Mouse (Mus musculus) cerebellum, adult 11-12 months (tissue): ENCODE measurements at regions not wholly inside any gene's neighbourhood (a gene's known extent, or its start where the extent isn't known, plus 50 kb on each side); places are given as distances from the start of the nearest gene placed in this dataset.
"Not testable (repeated sequence)": the region's sequence is repeated elsewhere in the genome, so short reads cannot be mapped to it uniquely, and the experiment has no call there.

Source experiments
- DNase-seq: peaks from one replicate; pipeline ENCODE4 v3.0.0; 2022

DNA sequence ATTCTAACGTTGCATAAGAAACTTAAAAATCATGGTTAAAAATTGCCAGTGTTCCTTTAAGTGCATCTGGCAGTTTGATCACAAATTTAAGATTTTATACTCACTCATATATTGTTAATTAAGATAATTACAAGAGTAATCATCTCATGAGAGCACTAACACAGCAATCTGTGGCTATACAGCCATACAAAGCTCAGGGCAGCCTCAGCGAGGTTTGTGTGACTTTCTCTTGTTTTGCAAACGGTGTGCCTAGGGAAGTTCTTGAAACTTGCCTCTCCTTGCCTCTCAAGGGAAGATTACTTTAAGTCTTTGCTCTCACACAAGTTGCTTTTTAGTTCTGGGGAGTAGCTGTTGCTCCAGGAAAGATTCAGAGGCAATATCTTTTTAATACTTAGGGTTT, 58.1 kb upstream of the Slc1a4 start:
- DNase-seq, result no peak

DNA sequence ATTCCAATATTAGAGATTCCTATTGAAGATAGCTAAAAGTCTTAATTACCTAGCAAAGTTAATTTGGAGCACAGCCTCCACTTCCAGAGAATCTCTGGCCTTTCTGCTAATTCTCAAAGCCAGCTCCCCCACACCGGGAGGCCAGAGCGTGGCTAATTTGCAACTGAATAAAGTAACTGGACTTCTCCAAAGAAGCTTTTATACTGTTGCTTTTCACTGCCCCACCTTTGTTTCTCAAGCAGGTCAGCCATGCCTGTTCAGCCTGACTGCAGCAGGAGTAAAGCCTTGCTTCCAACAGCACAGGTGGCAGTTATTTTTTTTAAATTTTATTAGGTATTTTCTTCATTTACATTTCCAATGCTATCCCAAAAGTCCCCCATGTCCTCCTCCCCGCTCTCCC, 60.8 kb upstream of the Slc1a4 start:
- not testable (repeated sequence) for DNase-seq

DNA sequence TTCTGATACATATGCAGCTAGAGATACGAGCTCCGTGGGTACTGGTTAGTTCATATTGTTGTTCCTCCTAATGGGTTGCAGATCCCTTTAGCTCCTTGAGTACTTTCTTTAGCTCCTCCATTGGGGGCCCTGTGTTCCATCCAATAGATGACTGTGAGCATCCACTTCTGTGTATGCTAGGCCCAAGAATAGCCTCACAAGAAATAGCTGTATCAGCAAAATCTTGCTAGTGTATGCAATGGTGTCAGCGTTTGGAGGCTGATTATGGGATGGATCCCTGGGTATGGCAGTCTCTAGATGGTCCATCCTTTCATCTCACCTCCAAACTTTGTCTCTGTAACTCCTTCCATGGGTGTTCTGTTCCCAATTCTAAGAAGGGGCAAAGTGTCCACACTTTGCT, 61.3 kb upstream of the Slc1a4 start:
- not testable (repeated sequence) for DNase-seq

DNA sequence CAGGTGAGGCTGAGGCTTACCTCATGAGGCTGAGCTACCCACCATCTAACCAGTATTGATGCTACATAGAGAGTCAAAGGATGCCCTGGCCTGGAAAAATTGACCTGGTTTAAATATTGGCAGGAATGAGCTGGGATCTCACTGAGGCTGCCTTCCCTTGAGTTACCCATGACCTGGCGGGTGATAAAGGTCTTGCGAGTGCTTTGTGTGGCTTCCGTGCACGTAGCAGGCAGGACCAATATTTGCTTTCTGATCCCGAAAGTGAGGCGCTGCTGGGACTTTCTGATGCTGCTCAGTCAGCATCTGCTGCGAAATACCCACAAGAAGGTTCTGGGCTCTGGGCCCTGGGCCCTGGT, 63.3 kb upstream of the Slc1a4 start:
- DNase-seq, result no peak

DNA sequence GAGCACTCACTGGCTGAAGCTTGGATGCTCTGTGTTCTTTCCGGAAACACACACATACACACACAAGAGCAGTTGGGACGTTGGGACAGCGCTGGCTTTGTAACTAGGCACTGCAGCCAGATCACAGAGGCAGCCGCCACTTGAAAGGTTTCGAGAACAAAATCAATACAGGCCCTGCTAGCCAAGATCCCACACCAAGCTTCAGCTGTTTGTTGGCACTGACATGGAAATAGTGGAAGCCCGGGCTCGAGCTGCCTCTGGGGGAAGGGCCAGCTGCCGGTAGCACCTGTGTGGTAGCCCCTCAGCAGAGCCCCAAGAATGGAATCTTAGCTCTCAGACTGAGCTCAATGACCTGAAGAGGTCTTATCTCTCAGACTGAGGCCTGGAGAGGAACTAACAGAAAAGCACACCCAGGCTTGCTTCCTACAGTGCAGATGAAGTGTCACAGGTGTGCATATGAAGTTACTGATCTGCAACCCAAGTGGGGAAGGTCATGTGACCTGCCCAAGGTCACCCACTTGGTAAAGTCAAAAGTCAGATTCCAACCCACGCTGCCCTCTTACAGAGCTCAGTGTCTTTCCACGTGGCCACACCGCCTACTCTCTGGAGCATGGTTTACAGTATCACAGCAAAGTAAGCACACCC, 63.8 kb upstream of the Slc1a4 start:
- peak; percentile 10 for DNase-seq

DNA sequence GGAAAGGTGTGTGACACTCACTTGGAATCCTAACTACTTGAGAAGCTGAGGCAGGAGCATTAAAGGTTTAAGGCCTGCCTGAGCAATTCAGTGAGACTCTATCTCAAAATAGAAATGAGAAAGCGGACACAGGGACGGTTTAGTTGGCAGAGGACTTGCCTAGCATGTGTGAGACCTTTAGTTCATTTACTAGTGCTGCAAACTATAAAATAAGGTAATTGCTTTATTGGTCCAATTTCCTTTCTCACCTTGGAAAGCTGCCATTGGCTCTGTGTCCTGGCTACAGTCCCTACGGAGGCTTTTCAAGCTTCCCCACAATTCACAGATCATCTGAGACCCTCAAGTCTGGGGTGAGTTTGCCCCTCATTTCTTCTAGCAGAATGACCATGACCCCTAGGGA, 64.4 kb upstream of the Slc1a4 start:
- DNase-seq, result no peak

DNA sequence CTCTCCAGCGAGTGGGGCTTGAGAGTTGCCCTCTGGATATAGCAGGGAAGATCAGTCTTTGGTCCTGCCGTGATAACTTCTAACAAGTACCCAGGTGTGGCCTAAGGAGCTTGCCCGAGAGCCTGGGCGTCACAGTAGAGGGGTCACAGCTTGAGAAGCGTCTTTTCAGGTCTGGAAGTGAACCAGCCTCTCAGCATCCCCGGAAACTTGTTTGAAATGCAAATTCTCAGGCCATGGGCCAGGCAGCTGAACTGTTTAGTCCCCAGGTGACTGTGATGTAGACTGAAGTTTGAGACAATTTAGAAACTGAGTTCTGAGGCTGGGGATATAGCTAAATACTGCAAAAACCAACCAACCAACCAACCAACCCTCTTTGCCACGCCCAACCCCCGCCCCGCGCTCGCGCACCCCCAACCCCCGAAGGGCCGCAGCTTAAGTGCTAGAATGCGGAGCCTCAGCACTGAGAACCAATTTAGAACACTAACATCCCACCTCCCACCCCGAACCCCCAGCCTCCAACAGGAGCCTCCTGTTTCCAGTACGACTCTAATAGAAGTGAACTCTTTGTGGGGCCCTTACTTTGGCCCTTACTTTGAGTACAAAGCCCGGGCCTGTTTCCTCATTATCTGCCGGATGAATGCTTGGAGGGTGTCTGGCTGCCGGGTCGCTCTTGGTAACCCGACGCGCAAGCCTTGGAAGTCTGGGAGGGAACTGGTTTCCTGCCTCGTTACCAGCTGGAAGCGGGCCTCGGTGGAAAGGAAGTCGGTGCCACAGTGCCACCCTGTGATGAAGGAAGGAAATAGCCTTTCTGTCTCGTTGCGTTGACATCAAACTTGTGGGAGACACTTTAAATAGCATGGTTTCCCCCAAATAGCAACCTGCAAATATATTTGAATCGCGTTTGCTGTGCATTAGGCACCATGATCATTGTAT, 68.1 kb upstream of the Slc1a4 start:
- DNase-seq, result peak; percentile 58

DNA sequence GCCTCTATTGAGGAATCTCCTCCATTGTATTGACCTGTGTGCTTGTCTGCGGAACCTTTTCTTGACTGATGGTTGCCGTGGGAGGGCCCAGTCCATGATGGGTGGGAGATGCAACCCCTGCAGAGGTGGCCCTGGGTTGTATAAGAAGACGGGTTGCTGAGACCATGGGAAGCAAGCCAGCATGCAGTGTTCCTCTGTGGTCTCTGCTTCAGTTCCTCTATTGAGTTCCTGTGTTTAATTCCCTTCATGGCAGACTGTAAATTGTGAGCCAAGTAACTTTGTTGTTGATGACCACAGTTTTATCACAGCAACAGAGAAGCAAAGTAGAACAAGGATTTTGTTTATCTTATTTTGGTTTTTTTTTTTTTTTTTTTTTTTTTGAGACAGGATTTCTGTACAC, 70.9 kb upstream of the Slc1a4 start:
- no peak for DNase-seq

DNA sequence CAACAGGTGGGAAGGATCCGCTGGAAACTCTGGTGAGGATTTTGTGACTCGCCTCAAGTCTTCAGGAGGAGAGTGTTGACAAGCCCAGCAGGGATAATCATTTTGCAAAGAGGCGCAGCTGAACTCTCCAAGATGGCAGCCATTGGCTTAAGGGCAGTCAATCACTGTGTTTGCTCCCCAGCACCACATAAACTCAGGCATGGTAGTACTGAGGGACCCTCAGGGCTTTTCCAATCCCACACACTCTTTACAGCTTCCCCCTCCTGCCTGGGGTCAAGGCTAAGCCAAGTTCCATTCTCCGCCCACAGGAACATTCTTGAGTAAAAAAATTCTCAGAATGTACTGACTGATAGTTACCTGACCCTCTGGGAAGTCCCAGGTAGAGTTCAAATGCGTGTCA, 72.0 kb upstream of the Slc1a4 start:
- DNase-seq, result no peak

DNA sequence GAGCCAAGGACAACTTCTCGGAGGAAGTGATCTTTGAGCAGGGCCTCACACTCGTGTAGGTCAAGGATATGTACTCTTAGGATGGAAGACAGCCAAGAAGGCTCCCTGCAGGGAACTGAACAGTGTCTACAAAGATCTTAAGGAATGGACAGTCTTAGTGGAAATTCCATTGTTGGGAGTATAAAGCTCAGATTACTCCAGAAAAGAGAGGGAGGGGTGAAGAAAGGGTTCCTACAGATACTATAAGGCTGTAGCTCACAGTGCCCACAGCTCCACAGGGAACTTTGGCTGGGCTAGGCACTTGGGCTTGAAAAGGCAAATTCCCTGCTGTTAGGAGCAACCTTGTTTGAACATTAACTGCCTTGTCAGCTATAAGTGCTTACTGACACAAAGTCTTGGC, 85.6 kb upstream of the Slc1a4 start:
- DNase-seq, result no peak

DNA sequence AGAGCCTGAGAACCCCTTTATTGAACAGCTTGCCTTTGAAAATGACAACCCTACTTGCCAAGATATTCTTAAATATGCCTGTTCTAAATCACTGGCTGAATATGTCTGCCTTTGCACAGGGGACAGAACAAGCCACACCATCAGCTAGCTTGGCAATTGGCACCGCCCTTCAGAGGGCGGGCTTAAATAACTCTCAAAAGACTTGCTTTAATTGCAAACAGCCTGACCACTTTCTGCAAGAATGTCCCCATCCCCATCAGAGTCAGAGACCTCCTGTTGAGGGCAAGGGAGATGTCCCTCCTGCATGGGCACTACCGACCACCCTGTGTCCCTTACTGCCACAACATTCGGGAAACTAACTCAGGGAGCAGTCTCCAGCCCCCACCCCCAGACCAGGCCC, 88.4 kb upstream of the Slc1a4 start:
- DNase-seq, result no peak

DNA sequence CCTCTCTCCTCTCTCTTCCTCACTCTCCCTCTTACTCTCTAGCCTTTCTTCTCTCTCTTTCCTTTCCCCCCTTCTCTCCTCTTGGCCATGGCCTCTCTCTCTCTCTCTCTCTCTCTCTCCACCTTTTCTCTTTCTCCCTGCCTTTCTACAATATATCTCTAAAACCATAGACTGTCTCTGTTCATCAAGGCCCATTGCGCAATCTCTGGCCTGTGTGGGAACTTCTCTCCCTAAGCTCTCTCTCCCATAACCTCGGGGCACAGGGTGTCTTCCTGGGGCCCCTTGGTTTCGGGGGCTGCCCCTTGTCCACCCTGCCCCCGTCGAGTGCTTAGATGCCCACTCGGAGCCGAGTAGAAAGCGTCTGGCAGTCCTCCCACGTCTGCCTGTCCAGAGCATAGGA, 103.5 kb upstream of the Slc1a4 start:
- DNase-seq, result no peak

DNA sequence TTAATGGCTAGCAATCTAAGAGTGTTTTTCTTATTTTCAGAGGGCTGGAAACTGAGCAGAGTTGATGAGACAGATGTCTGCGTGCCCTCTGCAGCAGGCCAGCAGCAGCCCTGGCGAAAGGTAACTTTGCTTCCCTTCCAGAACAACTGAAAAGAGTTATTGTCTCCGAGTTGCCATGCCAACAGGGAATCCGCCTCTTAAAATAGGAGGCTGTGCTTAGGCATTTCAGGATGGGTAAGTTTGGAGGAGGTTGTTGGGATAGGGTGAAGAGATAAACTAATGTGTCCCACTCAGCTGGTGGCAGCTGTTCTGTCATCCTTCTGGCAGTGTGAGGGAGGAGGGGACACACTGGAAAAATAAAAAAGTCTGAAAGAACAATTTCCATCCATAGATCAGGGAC, 100.6 kb upstream of the Sertad2 start:
- no peak for DNase-seq

DNA sequence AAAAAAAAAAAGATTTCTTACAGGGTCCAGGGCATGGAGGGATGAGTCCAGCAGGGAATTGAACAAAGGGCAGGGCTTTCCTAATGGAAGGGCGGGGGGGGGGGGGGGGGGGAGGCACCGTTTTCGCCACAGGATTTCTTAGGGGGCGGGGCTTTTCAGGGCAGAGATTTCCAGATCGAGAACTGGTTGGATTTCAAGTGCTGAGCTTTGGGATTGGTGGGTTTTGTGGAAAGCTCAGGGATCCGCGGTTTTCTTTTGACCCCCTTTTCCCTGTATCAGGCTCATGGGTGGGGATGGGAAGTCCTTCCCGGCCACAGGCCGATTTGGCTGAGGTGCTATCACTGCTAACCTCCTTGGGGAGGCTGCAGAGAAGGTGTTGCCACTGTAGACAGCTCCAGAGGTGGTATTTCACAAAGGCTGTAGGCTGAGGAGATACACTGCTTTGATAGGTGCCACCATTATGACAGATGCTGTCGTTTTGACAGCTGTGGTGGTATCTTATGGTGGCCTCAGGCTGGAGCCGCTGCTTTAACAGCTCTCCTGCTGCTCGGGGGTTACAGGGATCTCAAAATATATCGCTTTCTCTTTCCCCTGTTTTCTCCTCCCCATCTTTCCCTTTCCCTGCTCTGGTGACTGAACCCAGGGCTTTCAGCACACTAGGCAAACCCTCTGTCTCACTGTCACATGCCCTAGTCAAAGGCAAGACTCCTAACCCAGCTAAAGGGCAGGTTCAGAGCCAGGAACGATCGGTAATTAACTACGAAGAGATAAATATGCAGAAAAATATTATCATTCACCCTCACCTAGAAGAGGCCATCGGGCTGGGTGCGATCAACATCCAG, 97.8 kb upstream of the Sertad2 start:
- no peak for DNase-seq

DNA sequence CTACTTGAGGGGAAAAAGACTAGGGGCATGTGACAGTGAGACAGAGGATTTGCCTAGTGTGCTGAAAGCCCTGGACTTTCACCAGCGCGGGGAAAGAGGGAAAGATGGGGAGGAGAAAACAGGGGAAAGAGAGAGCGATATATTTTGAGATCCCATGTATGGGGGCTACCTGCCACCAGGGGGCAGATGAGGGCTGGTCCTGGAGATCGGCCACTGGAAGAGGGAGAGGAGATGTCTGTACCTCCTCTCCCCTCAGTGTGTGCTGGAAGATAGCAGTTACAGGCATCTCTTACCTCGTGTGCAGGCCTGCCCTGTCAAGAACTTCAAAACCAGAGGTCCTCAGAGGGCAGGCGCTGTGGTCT, 97.2 kb upstream of the Sertad2 start:
- DNase-seq, result peak; percentile 34

DNA sequence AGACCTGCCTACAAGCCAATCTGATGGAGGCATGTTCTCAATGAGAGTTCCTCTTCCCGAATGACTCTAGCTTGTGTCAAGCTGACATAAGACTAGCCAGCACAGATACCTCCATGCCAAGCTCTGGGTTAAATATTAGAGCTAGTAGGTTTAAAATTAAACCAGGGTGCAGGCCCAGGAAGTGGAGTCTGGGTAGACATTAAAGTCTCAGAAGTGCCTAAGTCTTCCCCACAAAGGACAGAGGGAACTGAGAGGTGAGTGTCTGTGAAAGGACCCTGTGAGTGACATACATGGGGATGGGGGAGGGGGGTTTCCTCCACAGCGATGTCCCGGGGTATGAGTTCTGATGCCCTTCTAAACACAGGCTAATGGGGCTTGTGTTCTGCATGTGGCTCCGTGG, 90.2 kb upstream of the Sertad2 start:
- DNase-seq, result no peak

DNA sequence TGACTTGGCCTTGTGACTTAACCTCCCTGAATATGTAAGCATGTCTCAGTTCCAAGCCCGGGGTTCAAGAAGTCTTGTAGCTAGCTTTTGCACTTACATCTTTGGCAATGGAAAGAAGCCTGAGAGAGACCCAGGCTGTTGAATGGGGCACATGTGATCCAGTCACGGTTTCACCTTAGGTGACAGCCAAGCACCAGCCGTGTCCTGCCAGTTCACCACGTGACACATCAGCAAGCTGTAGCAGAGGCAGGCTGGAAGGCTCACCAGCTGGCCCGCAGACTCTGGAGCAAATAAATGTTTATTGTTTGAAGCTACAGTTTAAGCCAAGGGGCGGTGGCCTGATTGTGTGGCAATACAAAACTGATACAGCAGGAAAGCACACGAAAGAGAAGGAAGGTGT, 89.3 kb upstream of the Sertad2 start:
- no peak for DNase-seq

DNA sequence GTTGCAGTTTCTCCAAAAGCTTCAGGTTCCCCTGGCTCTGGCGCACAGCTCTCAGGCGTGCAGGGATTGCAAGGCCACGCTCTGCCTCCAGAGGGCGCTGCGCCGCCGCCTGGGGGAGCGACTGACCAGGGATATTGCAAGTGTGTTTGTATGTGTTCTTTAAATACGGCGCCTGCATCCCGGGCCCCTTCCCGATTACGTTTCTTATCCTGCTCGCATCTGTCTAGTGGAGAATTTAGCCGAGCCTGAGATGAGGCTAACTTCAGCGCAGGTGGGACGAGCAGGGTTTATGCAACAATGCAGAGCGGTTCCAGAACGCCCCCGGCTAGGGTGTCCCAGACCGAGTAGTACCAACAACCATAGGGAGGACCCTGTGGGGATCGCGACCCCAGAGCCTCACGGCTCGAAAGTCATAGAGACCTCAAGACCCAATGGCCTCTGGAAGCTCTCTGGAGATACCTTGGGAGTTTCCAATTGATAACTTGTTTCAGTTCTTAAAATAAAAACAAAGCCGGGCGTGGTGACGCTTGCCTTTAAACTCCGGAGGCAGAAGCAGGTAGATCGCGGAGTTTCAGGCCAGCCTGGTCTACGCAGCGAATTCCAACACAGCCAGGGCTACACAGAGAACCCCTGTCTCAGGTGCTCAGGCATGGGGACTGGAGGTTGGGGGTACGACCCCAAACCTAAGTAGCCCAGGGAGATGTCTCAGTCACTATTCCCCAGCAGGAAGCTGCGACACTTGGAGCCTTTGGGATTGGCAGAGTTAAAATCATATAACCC, 87.8 kb upstream of the Sertad2 start:
- DNase-seq, result peak; percentile 76

DNA sequence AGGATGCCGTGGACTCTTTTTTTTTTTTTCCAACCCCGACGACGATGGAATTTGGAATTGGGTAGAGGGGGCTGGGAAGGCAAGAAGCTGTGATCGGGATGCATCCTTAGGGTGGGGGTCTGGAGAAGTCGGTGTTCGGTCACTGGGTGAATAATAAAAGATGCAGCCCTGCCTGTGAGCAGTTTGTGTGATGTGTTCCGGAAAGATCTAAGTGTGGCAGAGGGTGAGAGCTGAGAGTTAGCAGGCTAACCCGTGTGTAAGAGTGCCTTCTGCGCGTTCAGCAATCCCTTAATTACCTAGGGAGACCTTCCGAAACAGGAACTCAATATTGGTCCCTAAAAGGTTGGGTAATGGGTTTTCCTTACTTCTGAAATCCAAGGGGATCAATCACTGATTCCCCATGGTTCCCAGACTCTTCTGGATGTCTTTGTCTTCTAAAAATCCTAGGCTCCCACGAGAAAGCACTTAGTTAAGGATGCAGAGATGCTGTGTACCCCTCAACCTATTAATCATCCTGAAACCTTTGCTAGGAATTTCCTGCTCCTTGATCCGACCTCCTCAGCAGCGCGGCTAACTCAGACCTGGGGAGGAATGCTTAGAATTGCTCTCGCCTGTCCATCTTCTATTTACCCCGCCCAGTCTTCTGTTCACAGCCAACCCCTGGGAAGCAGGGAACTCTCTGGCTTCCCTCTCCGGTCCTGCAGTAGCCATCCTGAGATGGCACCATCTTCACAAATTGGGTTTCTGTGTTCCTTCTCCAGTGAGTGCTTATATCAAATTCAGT, 87.0 kb upstream of the Sertad2 start:
- peak; percentile 45 for DNase-seq

DNA sequence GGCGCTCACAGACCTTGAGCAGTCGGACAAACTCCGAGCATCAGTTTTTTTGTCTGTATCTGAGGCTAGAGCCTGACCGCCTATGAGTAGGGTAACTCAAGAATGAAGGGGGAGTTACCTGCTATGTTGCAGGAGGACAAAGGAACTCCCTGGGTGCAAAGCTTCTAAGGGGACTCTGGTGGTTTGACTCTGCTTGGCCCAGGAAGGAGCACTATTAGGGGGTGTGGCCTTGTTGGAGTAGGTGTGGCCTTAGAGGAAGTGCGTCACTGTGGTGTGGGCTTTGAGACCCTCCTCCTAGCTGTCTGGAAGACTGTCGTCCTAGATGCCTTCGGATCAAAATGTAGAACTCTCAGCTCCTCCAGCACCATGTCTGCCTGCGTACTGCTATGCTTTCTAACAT, 83.9 kb upstream of the Sertad2 start:
- DNase-seq, result no peak

DNA sequence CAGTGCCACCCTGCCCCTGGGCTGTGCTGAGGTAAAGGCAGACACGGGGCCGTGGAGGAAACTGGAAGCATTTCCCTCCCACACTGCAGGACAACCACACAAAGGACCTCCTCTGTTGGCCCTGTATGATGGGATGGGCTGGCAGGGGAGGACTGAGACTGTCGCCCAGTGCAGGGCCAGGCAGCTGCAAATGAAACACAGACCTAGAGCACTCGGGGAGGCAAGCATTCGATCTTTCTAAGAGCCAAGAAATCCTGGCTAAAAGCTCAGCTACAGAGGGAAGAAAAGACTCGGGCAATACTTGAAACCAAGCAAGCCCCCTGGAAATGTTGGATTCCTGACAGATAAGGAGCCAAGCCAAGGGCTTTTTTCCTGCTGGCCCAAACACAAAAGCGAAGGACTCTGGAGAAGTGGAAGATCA, 82.5 kb upstream of the Sertad2 start:
- DNase-seq, result peak; percentile 34

DNA sequence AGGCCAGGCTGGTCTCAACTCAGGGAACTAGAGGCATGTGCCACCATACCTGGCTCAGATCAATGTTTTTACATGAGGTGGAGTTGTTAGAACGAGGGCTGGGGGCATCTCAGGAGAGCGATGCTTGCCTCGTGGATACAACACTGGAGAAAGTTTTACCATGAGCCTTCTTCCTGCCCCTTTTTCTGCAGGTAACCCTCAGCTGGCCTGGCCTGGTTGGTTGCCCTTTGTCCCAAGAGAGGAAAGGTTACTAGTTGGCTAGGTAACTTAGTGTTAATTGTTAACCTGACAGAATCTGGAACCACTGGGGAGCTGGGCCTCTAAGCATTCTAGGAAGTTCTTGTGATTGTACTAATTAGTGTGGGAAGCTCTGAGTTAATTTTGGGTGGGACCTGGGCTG, 81.0 kb upstream of the Sertad2 start:
- no peak for DNase-seq
